Mouse (Mus musculus) embryonic stem cell, embryonic (primary cell): ENCODE measurements at regions not wholly inside any gene's neighbourhood (a gene's known extent, or its start where the extent isn't known, plus 50 kb on each side); places are given as distances from the start of the nearest gene placed in this dataset.

Experiments
- CTCF ChIA-PET, 4 experiments: fragments of 300-600 bp in 2 of 4; fragments of 350-600 bp in 2 of 4; sonication (Branson Sonifier 250); formaldehyde crosslinking; loops; one replicate each; lab custom pipeline; 2022; ENCODE audit warnings: inconsistent platforms in 2 of 4; lab: Charles Lee
- POLR2A ChIA-PET, 4 experiments: fragments of 300-600 bp in 2 of 4; fragments of 350-600 bp in 2 of 4; sonication (Branson Sonifier 250); formaldehyde crosslinking; loops; one replicate each; lab custom pipeline; 2022; ENCODE audit warnings: antibody characterized with exemption in 4 of 4, inconsistent platforms in 1 of 4; lab: Charles Lee

- ChIA-PET POLR2A (interaction anchor here in 1 of 4 experiments (0.6 to 1.6 kb wide), 2 partner anchors 14 to 154 kb away, joined by 3 read pairs; no protein-coding TSS in a partner anchor), CTCF (no interaction called here)
These were observed 897.4 kb downstream of the Diaph3 start for GRCm38 (mm10) chr14:86243662-86244061.

- POLR2A ChIA-PET = no interaction called here
- CTCF ChIA-PET = no interaction called here
These were observed 898.2 kb downstream of the Diaph3 start for GRCm38 (mm10) chr14:86242836-86243235.

- ChIA-PET POLR2A (interaction anchor here in 1 of 4 experiments (0.6 kb wide), 1 partner anchor 307 kb away, joined by 3 read pairs; no protein-coding TSS in a partner anchor), CTCF (no interaction called here)
These were observed 901.9 kb downstream of the Diaph3 start for GRCm38 (mm10) chr14:86239090-86239489.

- POLR2A ChIA-PET = no interaction called here
These were observed 907.7 kb downstream of the Diaph3 start for GRCm38 (mm10) chr14:86233305-86233704.

GRCm38 (mm10) chr14:86230609-86231008, 910.4 kb downstream of the Diaph3 start:
- ChIA-PET CTCF (no interaction called here), POLR2A (interaction anchor here in 1 of 4 experiments (0.8 to 1.0 kb wide), 2 partner anchors 13 to 42 kb away, joined by 3 read pairs; no protein-coding TSS in a partner anchor)

More at GRCm38 (mm10) chr14:86233305-86233704, 907.7 kb downstream of the Diaph3 start:
- CTCF ChIA-PET = interaction anchor here in 1 of 4 experiments (0.6 kb wide), 1 partner anchor 189 kb away, joined by 3 read pairs; no protein-coding TSS in a partner anchor

- ChIA-PET POLR2A (interaction anchor here in 1 of 4 experiments (0.8 to 1.0 kb wide), 2 partner anchors 14 to 41 kb away, joined by 3 read pairs; no protein-coding TSS in a partner anchor), CTCF (no interaction called here)
These were observed 911.3 kb downstream of the Diaph3 start for GRCm38 (mm10) chr14:86229755-86230154.

GRCm38 (mm10) chr14:86215711-86216110, 925.3 kb downstream of the Diaph3 start:
- CTCF ChIA-PET = no interaction called here
- POLR2A ChIA-PET = no interaction called here

GRCm38 (mm10) chr14:86211654-86212053, 929.4 kb downstream of the Diaph3 start:
- CTCF ChIA-PET = no interaction called here
- POLR2A ChIA-PET = no interaction called here

- POLR2A ChIA-PET = interaction anchor here in 2 of 4 experiments (0.7 to 1.0 kb wide), 2 partner anchors 24 to 27 kb away, joined by 3 to 5 read pairs; no protein-coding TSS in a partner anchor
- CTCF ChIA-PET = no interaction called here
These were observed 936.5 kb downstream of the Diaph3 start for GRCm38 (mm10) chr14:86204582-86204981.

GRCm38 (mm10) chr14:86197864-86198263, 943.2 kb downstream of the Diaph3 start:
- POLR2A ChIA-PET = no interaction called here

GRCm38 (mm10) chr14:86184663-86185381, 956.2 kb downstream of the Diaph3 start:
- ChIA-PET POLR2A (no interaction called here), CTCF (no interaction called here)

More at GRCm38 (mm10) chr14:86197864-86198263, 943.2 kb downstream of the Diaph3 start:
- CTCF ChIA-PET = no interaction called here

- CTCF ChIA-PET = no interaction called here
These were observed 962.5 kb downstream of the Diaph3 start for GRCm38 (mm10) chr14:86178517-86178916.

GRCm38 (mm10) chr14:86171118-86171517, 969.9 kb downstream of the Diaph3 start:
- CTCF ChIA-PET = no interaction called here
- POLR2A ChIA-PET = no interaction called here

More at GRCm38 (mm10) chr14:86178517-86178916, 962.5 kb downstream of the Diaph3 start:
- POLR2A ChIA-PET = no interaction called here

- POLR2A ChIA-PET = no interaction called here
- CTCF ChIA-PET = no interaction called here
These were observed 981.9 kb downstream of the Diaph3 start for GRCm38 (mm10) chr14:86159151-86159550.

- CTCF ChIA-PET = no interaction called here
- POLR2A ChIA-PET = interaction anchor here in 1 of 4 experiments (0.7 to 1.0 kb wide), 2 partner anchors 13 to 45 kb away, joined by 4 read pairs; no protein-coding TSS in a partner anchor
These were observed 986.3 kb downstream of the Diaph3 start for GRCm38 (mm10) chr14:86154688-86155087.

GRCm38 (mm10) chr14:86151276-86151675, 989.8 kb downstream of the Diaph3 start:
- POLR2A ChIA-PET = no interaction called here
- CTCF ChIA-PET = no interaction called here

GRCm38 (mm10) chr14:86150329-86150866, 990.6 kb downstream of the Diaph3 start:
- POLR2A ChIA-PET = interaction anchor here in 1 of 4 experiments (0.9 kb wide), 1 partner anchor 211 kb away, joined by 3 read pairs; no protein-coding TSS in a partner anchor

GRCm38 (mm10) chr14:86115254-86116057, 1025.6 kb downstream of the Diaph3 start:
- CTCF ChIA-PET = interaction anchor here in 1 of 4 experiments (0.6 kb wide), 1 partner anchor 1382 kb away, joined by 4 read pairs; no protein-coding TSS in a partner anchor
- POLR2A ChIA-PET = no interaction called here

More at GRCm38 (mm10) chr14:86150329-86150866, 990.6 kb downstream of the Diaph3 start:
- CTCF ChIA-PET = no interaction called here

GRCm38 (mm10) chr14:86101497-86101896, 1039.5 kb downstream of the Diaph3 start:
- CTCF ChIA-PET = no interaction called here
- POLR2A ChIA-PET = no interaction called here
